Mouse (Mus musculus) kidney, adult 2 months (tissue): ENCODE results near the gene Dok7.

Experiments used
- CTCF ChIP-seq: fragments of 200-500 bp; conservative IDR thresholded peaks from 2 replicates; pipeline ENCODE4 v1.5.1; 2011; ENCODE audit warnings: low read depth, mild to moderate bottlenecking, control low read depth, low read length, moderate library complexity, mixed read lengths; ENCODE audit not compliant: insufficient read depth, insufficient read length
- POLR2A ChIP-seq: fragments of 200-500 bp; IDR thresholded peaks from one replicate; pipeline ENCODE4 v1.6.1; 2011; ENCODE audit warnings: low read depth, low read length, control low read depth

DNA sequence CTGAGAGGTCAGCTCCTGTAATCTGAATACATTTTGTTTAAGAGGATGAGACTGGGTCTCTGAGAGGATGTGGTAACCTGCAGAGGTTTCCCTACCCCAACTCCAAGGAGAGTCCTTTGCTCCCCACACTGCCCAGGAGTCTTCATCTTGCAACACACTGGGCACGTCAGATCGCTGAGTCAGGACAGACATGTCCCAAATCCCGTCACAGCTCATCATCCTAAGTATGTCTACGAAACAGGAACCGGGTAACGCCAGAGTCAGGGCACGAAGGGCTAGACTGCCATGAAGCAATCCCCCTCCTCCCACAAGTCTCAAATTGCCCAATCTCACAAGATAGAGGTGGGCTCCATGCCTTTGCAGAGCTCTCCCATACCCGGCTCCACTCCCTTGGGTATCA, 46.5 kb downstream of the Dok7 start:
- no peak for TF ChIP-seq CTCF
- no peak for TF ChIP-seq POLR2A
